Mouse (Mus musculus) heart, postnatal 36 days (tissue): Measurements from ENCODE around the gene Olfr214. TPM values are rescaled to one million over a fixed set of nuclear protein-coding genes. Genes with fewer than 3 reads are reported as not detected.
"Not testable (repeated sequence)": the region's sequence is repeated elsewhere in the genome, so short reads cannot be mapped to it uniquely, and the experiment has no call there.

Experiments used
- DNase-seq, 2 experiments: peaks; one replicate each; pipeline ENCODE4 v3.0.0; 2021 to 2022
- intact Hi-C: fragments of 180-260 bp; cut with DNase I; formaldehyde crosslinking; loops from one replicate; pipeline ENCODE4 v1.15.1; 2025
- total RNA-seq, 2 experiments: library from RNA; stranded (reverse); gene quantifications; 2 replicates each; pipeline ENCODE4 v1.2.3; 2021

Olfr214 gene
- not detected for total RNA-seq

- no peak for DNase-seq
- intact Hi-C loops, result no loop called here
Observed at GRCm38 (mm10) chr6:116553935-116554334, at the start of gene Olfr214. TSS of gene Olfr214 (plus strand) at chr6:116554235.

DNA sequence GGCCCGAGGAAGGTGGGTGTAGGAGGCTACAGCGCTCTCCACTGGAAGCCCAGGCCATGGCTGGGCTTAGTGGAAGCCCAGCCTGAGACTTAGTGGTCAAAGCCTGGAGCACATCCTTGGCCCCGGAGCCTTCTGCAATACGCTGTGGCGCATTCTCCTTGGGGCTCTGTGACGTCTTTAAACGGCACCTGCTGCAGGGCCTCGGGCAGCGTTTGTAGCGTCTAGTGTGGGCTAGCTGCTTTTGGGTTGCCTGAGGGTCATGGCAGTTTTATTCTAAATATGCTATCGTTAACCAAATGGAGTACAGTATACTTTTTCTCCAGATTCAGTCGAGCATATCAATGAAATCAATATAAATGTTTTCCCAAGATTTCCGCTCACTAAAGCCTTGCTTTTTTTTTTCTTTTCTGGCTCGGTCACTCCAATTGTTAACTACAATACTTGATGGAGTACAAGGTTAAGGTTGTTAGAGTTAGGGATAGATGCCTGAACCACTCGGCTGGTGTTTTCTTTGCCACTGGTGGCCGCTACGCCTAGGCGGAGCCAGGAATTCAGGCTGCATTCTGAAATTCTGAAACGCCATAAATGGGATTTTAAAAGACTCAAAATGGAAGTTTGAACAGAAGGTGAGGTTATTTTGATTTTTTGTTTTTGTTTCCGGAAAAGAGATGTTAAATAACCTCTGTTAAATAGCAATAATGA, 47.6 kb upstream of the Olfr214 start, which contains the start of gene Olfr212:
Gene Olfr212 (plus strand): TSS at position 215 of the 702 bp plus-strand sequence.
- DNase-seq, intact Hi-C loops: not testable (repeated sequence)

DNA sequence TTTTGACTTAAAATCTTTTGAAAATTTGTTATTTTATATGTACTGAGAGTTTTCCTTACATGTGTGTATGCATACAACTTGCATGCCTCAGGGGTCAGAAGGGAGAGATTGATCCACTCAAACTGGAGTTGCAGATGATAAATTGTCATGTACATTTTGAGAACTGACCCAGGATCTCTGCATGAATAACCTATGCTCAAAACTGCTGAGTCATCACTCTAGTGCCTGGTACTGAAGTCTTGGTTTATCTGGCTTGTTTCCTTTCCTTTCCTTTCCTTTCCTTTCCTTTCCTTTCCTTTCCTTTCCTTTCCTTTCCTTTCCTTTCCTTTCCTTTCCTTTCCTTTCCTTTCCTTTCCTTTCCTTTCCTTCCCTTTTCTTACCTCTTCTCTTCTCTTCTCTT, 39.2 kb upstream of the Olfr214 start:
- DNase-seq, result no peak
- intact Hi-C loops, result no loop called here

DNA sequence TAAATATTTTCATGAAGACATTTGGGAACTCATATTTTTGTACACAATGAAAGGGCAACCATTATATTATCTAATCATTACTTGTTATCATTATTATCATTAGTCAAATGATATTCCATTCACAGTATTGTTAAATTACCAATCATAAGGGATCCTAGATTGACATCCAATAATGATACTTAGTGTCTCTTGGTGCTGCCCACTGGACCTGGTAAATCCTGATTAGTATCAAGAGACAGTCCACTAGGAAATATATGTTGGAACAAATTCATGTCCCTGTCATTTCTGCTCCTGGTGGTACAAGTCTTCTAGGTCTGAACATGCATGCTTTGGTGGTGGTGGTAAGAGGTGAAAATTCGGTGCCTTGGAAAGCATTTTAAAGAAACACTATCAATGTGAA, 15.9 kb upstream of the Olfr214 start, which contains the start of gene Olfr213:
Gene Olfr213 (plus strand): TSS at position 301 of the 400 bp plus-strand sequence.
- intact Hi-C loops, result no loop called here
- DNase-seq, result no peak

GRCm38 (mm10) chr6:116542500-116542899, 11.5 kb upstream of the Olfr214 start:
- intact Hi-C loops, result no loop called here
- DNase-seq, result no peak

DNA sequence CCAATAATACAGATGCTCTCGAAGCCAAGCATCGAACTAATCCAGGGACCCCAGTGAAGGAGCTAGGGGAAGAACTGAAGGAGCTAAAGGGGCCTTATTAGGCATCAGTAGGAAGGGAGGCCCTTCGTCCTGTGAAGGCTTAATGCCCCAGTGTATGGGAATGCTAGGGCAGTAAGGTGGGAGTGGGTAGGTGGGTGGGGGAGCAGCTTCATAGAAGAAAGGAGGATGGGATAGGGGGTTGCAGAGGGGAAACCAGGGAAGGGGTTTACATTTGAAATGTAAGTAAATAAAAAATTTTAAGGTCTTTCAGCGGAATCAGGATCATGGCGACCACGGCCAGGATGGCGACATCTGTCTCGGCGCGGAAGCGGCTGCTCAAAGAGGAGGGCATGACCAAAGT, 3.2 kb upstream of the Olfr214 start, which contains the start of gene Gm5580:
Gene Gm5580 (plus strand): TSS at position 301 of the 400 bp plus-strand sequence.
- DNase-seq, intact Hi-C loops: not testable (repeated sequence)

DNA sequence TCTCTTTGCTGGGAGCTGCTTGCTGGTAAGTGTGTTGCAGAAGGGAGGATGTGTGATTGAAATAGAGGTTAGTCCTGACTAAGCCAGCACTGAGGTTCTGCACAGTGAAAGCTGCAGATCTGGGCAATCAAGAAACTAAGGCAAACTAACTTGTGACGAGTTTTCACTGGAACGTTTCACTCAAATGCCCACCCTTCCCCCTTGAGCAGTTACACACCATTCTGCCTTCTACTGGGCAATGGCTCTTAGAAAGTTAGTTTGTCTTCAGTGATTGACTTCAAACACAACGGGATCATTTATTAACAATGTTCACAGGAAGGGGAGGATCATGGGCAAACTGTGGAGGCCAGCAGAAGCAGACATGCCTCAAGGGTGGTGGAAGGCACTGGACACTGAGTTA, 917 bp downstream of the Olfr214 start:
- no peak for DNase-seq
- intact Hi-C loops, result no loop called here

DNA sequence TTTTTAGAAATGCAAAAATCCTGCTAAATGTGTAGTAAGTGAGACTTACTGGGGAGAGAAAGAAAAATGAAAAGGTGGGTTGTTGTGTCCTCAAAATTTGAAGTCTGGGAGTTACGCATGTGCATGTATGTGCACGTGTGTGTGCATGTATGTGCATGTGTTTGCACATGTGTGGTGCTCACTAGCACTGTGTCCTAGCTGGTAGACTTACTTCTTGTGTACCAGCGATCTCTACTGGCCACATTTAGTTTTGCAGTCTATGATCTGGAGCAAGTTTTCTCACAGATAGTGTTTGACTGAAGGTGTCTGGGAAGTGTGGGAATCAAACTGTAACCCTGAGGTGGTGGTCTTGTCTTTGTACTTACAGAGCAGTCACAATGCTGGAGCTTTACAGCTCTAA, 15.8 kb downstream of the Olfr214 start:
- intact Hi-C loops, result loop anchor here (5.0 kb wide), 1 partner anchor 143 kb away; no protein-coding TSS in a partner anchor
- peak; percentile 27 to 29 for DNase-seq

DNA sequence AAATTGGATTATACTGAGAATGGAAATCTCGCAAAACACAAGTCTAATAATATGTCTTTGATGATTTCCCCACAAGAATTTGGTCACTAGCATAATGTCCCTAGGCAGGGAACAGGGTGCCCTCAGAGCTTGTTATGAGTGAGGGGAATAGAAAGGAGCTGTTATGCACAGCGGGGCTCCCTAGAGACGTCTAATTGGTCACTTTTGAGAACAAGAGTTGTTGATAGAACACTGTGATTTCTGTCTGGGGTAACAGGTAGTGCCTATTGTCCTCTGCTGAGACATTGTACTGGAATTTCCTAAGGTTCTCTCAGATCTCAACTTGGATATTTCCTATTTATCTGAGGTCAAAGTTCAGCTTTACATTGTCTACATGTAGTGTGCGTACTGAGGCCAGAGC, 30.1 kb downstream of the Olfr214 start, which contains the start of gene Olfr215:
Gene Olfr215 (minus strand): TSS at position 101 of the 400 bp plus-strand sequence.
- DNase-seq, result no peak
- intact Hi-C loops, result no loop called here

DNA sequence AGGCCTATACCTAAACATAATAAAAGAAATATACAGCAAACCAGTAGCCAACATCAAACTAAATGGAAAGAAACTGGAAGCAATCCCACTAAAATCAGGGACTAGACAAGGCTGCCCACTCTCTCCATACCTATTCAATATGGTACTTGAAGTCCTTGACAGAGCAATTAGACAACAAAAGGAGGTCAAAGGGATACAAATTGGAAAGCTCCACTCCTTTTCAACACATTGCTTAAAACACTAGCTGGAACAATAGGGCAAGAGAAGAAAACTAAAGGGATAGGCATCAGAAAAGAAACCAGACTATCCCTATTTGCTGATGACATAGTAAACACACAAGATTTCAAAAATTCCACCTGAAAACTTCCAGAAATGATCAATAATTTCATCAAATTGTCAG, 46.9 kb downstream of the Olfr214 start:
- intact Hi-C loops, result not testable (repeated sequence)

GRCm38 (mm10) chr6:116607230-116607629, 53.2 kb downstream of the Olfr214 start:
- intact Hi-C loops, result no loop called here
- no peak for DNase-seq

More for the DNA sequence above, 46.9 kb downstream of the Olfr214 start:
- DNase-seq, result not testable (repeated sequence)

Other genes with a start within 250 kb of the Olfr214 start
- 10 to 100 TPM; 45.4 to 50.6 TPM for gene March8, start 216.2 kb upstream of the Olfr214 start, total RNA-seq
- gene Alox5, start 93.1 kb upstream of the Olfr214 start, total RNA-seq, result 10 to 100 TPM in 1 of 2 experiments, 1 to 10 TPM in 1; 8.6 to 14.9 TPM
- gene Olfr211, start 65.1 kb upstream of the Olfr214 start, total RNA-seq, result not detected
- gene Olfr212, start 47.7 kb upstream of the Olfr214 start, total RNA-seq, result under 1 TPM; 0.11 to 0.14 TPM
- not detected for gene Olfr213, start 15.8 kb upstream of the Olfr214 start, total RNA-seq
- 1 to 10 TPM; 1.2 to 1.6 TPM for gene Gm5580, start 3.1 kb upstream of the Olfr214 start, total RNA-seq
- gene Olfr215, start 30.0 kb downstream of the Olfr214 start, total RNA-seq, result not detected
- 10 to 100 TPM; 18.2 to 19.3 TPM for gene Zfp422, start 74.8 kb downstream of the Olfr214 start, total RNA-seq
- gene Depp1, start 96.4 kb downstream of the Olfr214 start, total RNA-seq, result 10 to 100 TPM; 60.4 to 63.7 TPM
- gene Rassf4, start 119.7 kb downstream of the Olfr214 start, total RNA-seq, result 1 to 10 TPM; 6.5 to 8.0 TPM
- gene Tmem72, start 162.7 kb downstream of the Olfr214 start, total RNA-seq, result under 1 TPM in 1 of 2 experiments, not detected in 1; 0.03 TPM